Mouse (Mus musculus) testis, postnatal 14 days (tissue): Measurements from ENCODE around the gene Eif2b2.
A peak's percentile ranks its signal among the peaks of the same experiment; 100 is the strongest.

Experiments used
- DNase-seq: peaks from one replicate; pipeline ENCODE4 v3.0.0; 2021; ENCODE audit warnings: low spot score

Gene Eif2b2

GRCm38 (mm10) chr12:85256074-85256751, 36.9 kb downstream of the Eif2b2 start:
- DNase-seq = no peak

GRCm38 (mm10) chr12:85257008-85257639, 37.8 kb downstream of the Eif2b2 start:
- DNase-seq = no peak

- no peak for DNase-seq
Measured at GRCm38 (mm10) chr12:85262489-85262888, 43.2 kb downstream of the Eif2b2 start.

- DNase-seq = no peak
Measured at GRCm38 (mm10) chr12:85263190-85263589, 43.9 kb downstream of the Eif2b2 start.

- DNase-seq = no peak
Measured at GRCm38 (mm10) chr12:85264531-85264930, 45.2 kb downstream of the Eif2b2 start.

- DNase-seq = no peak
Measured at GRCm38 (mm10) chr12:85264940-85265339, 45.7 kb downstream of the Eif2b2 start.

GRCm38 (mm10) chr12:85266248-85266647, 47.0 kb downstream of the Eif2b2 start:
- DNase-seq = no peak

GRCm38 (mm10) chr12:85269821-85270220, 50.5 kb downstream of the Eif2b2 start:
- no peak for DNase-seq

- peak; percentile 88 for DNase-seq
Measured at GRCm38 (mm10) chr12:85270319-85270718, 51.0 kb downstream of the Eif2b2 start, which contains the start of gene Mlh3. TSS of gene Mlh3 (minus strand) at chr12:85270599.

- no peak for DNase-seq
Measured at GRCm38 (mm10) chr12:85271132-85271842, 52.0 kb downstream of the Eif2b2 start.

- no peak for DNase-seq
Measured at GRCm38 (mm10) chr12:85271843-85272206, 52.5 kb downstream of the Eif2b2 start.

- DNase-seq = no peak
Measured at GRCm38 (mm10) chr12:85273508-85273907, 54.2 kb downstream of the Eif2b2 start.
